Mouse (Mus musculus) ovary, adult 10 weeks (tissue): ENCODE data around the gene Reep3. TPM values are rescaled to one million over a fixed set of nuclear protein-coding genes. Genes with fewer than 3 reads are reported as not detected.

ENCODE experiments used
- polyA plus RNA-seq: library from polyadenylated mRNA; stranded (reverse); fragments of 350-450 nt; fragmentation: Illumina TruSeq; extraction: RNeasy Lipid Tissue Mini Kit (QIAGEN cat#74804); gene quantifications from one replicate; pipeline ENCODE4 v1.2.3, GENCODE M21; 2014

The Reep3 gene
- polyA plus RNA-seq, result 163 TPM

DNA sequence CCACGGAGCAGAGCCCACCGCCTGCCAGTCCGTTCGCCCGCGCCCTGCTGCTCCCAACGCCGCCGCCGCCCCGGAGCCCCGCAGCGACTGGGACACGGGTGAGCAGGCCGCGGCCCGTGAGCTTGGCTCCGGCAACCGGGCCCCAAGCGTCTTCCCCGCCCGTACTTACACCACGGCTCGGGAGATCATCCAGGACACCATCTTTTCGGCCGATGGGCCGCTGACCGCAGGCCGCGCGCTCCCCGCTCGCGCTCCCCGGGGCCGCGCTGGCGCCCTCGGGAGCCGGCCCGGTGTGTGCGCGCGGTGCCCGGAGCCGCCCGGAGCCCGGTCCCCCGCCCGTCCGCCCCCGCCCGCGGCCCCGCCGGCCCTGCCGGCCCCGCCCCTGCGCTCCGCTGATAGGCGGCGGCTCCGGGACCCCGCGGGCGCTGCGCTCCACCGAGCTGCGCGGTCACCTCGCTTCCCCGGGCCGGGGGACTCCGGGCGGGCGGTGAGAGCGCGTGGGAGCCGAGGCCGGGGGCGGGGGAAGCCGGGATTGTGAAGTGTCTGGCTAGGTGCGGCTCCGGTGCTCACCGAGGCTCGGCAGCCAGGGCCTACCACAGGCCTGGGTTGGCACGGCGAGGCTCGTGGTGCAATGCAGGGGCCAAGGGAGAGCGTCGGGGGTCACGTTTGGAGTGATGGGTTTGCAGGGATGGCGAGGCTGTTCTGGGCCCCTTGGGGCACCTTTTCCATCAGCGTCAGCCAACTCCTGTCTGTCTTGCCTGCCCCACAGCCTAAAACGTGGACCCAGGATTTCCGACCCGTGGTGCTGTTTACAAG is at the start of gene Reep3:
Gene Reep3, minus strand, starts transcription at position 325 of the 816 bp plus-strand sequence.

DNA sequence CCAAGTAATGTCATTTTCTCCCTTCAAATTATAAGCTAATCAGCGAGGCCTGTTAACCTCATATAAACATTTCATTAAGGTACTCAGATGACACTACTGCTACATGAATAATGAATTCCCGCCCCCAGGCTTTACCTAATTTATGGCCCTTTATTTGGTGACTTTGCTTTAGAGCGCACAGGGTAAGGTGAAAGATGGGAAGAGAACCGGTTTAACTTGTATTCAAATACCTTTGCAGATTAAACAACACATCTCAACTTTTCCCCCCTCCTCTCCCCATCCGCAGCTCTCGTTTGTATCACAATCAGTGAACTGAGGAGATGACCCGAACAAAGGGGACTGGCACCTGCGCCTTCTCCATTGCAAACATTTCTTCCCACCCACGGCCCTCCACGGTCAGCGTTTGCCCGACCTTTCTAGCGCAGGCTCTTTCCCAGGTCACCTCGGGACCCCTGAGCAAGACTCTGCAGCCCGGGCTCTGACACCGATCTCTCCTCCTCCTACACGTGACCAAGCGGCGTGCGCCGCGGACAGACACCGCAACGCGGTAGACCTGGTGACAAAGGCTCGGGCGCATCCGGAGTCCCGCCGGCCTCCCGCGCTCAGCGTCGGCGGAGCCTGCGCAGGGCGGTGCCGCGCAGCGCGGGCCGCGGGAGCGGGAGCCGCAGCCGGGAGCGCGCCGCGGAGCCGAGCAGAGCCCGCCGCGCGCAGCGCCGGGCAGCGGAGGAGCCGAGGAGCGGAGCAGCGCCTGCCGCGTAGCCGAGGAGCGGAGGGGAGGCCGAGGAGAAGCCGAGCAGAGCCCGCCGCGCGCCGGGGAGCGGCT is 736 bp downstream of the Reep3 start, which contains the start of gene Jmjd1c:
Gene Jmjd1c, plus strand, starts transcription at position 328 of the 823 bp plus-strand sequence.

Other genes with a start within 250 kb of the Reep3 start
- 84.5 TPM for gene Jmjd1c, start 820 bp downstream of the Reep3 start, polyA plus RNA-seq
- 31.0 TPM for gene Nrbf2, start 188.4 kb upstream of the Reep3 start, polyA plus RNA-seq